In genomic region chr13:109680229-109680628, GRCm38 (mm10) we compare ENCODE assay signal across 26 mouse cellular contexts.
DNase-seq lines count a peak whose midpoint lies in the region; ATAC-seq and TF ChIP-seq lines count a peak whose summit lies in the region.
"Had no signal": no experiment of that assay in that cellular context is flagged by ENCODE, and none has a peak within 500 bp of the region (broad histone marks: within the 10 kb centered on the region; RNA-seq: fewer than 3 reads in every experiment).

No protein-coding gene starts in this region.

- TF ChIP-seq CTCF in MEL (IDR thresholded peaks at IDR 0.05 in 2 of 3, conservative IDR thresholded peaks at IDR 0.05 in 1 of 3; ENCODE audit: control insufficient read depth in 1 of 3, insufficient read depth in 1 of 3, low read depth in 2 of 3, low read length in 3 of 3, poor library complexity in 1 of 3, severe bottlenecking in 1 of 3), result no peak

- peak overlapping the region; percentile 99 for H3K27ac ChIP-seq in MEL (ENCODE audit: control insufficient read depth, low read depth, low read length)
- peak overlapping the region; percentile 81 for H3K27ac ChIP-seq in liver, embryonic 13.5 days
- H3K27ac ChIP-seq in hindbrain, embryonic 10.5 days, result no peak overlapping the region
- H3K27ac ChIP-seq: embryonic facial prominence, embryonic 10.5 days; embryonic facial prominence, embryonic 15.5 days; hindbrain, embryonic 14.5 days; layer of hippocampus, adult 2 months; left cerebral cortex, adult 2 months; limb, embryonic 13.5 days had no signal

- H3K9me3 ChIP-seq in MEL (replicated peaks; ENCODE audit: insufficient read depth, low read length), result no peaks in the 10 kb centered on the region
- no peaks in the 10 kb centered on the region for H3K9me3 ChIP-seq in liver, embryonic 13.5 days (replicated peaks)
- no peaks in the 10 kb centered on the region for H3K9me3 ChIP-seq in hindbrain, embryonic 10.5 days
- H3K9me3 ChIP-seq: embryonic facial prominence, embryonic 10.5 days; embryonic facial prominence, embryonic 15.5 days; limb, embryonic 13.5 days had no signal

- peaks cover 0 to 77% of the 10 kb centered on the region in 2 experiments; a peak in 2 of 4 replicates for H3K36me3 ChIP-seq in MEL (ENCODE audit: control insufficient read depth in 1 of 2, insufficient read depth in 2 of 2, low read length in 2 of 2)
- no peaks in the 10 kb centered on the region for H3K36me3 ChIP-seq in liver, embryonic 13.5 days
- no peaks in the 10 kb centered on the region for H3K36me3 ChIP-seq in hindbrain, embryonic 10.5 days
- H3K36me3 ChIP-seq: embryonic facial prominence, embryonic 10.5 days; embryonic facial prominence, embryonic 15.5 days; limb, embryonic 13.5 days had no signal

- ATAC-seq in erythroblast, adult 5-6 weeks (replicated peaks; ENCODE audit: low FRiP score, poor library complexity, severe bottlenecking), result peak; percentile 55
- peak; percentile 75 for ATAC-seq in liver, embryonic 13.5 days (ENCODE audit: low read depth)
- 0 out of 2 replicates have a peak, but pooled peaks have one; percentile 13 for ATAC-seq in megakaryocyte, adult 5-6 weeks (ENCODE audit: poor library complexity, severe bottlenecking)
- ATAC-seq: CD4-positive, CD25-positive, alpha-beta regulatory T cell, adult 4 months; forebrain, embryonic 14.5 days; intestine, postnatal 0 days had no signal

- H3K4me1 ChIP-seq in MEL (ENCODE audit: control insufficient read depth in 1 of 2, insufficient read depth in 2 of 2, low read length in 2 of 2), result peaks cover 42 to 52% of the 10 kb centered on the region in 2 experiments
- peaks cover 88% of the 10 kb centered on the region for H3K4me1 ChIP-seq in liver, embryonic 13.5 days (replicated peaks)
- peaks cover 13% of the 10 kb centered on the region for H3K4me1 ChIP-seq in hindbrain, embryonic 10.5 days (replicated peaks)

- H3K79me2 ChIP-seq in MEL (ENCODE audit: control insufficient read depth, insufficient read depth, low read length, poor library complexity), result peaks cover 9% of the 10 kb centered on the region

- no peak overlapping the region for H3K4me2 ChIP-seq in liver, embryonic 13.5 days
- H3K4me2 ChIP-seq: embryonic facial prominence, embryonic 15.5 days; heart, embryonic 11.5 days; hindbrain, embryonic 14.5 days; limb, embryonic 13.5 days had no signal

- TF ChIP-seq RAD21 in MEL (IDR thresholded peaks at IDR 0.05; ENCODE audit: low read depth, low read length), result no peak

- peak overlapping the region; percentile 70 for H3K9ac ChIP-seq in MEL (ENCODE audit: control insufficient read depth, low read depth, low read length, poor library complexity, severe bottlenecking)
- H3K9ac ChIP-seq in liver, embryonic 13.5 days, result 0 out of 2 replicates have a peak overlapping the region, but pooled peaks have one; percentile 22
- H3K9ac ChIP-seq: embryonic facial prominence, embryonic 15.5 days; hindbrain, embryonic 14.5 days; limb, embryonic 13.5 days had no signal

- peak; percentile 86 for DNase-seq in MEL (ENCODE audit: low read depth, low spot score)
- peak; percentile 62 for DNase-seq in liver, embryonic 13.5 days
- no peak for DNase-seq in left cerebral cortex, postnatal 4 days
- DNase-seq in kidney, adult 18-20 months, result no peak
- DNase-seq in hindbrain, embryonic 10.5 days (ENCODE audit: low spot score), result no peak
- DNase-seq: adrenal gland, postnatal 10 days; cerebellum, adult 8-10 months; gastrocnemius, postnatal 14 days; heart, postnatal 4 days; kidney, postnatal 14 days; lung, adult 2 months; lung, postnatal 14 days; midbrain, embryonic 14.5 days; thymus, postnatal 36 days had no signal

- WGBS in liver, embryonic 13.5 days (ENCODE audit: insufficient replicate concordance), result 21% methylated on average over 8 of the region's 8 CpGs
- 91% methylated on average over 8 of the region's 8 CpGs for WGBS in hindbrain, embryonic 10.5 days

- peak in 1 of 2 experiments; percentile 54; a peak in 2 of 4 replicates for TF ChIP-seq POLR2A in MEL (IDR thresholded peaks at IDR 0.05; ENCODE audit: control insufficient read depth in 1 of 2, insufficient read depth in 1 of 2, low read depth in 1 of 2, low read length in 2 of 2, poor library complexity in 1 of 2)

- peak; percentile 95 to 98 for TF ChIP-seq EP300 in MEL (IDR thresholded peaks at IDR 0.05; ENCODE audit: low read depth in 1 of 2, low read length in 2 of 2)

- H3K4me3 ChIP-seq in MEL (ENCODE audit: control insufficient read depth in 1 of 2, insufficient read depth in 1 of 2, low read depth in 2 of 2, low read length in 2 of 2), result peak overlapping the region; percentile 27 to 45
- H3K4me3 ChIP-seq in liver, embryonic 13.5 days (replicated peaks), result no peak overlapping the region
- no peak overlapping the region for H3K4me3 ChIP-seq in hindbrain, embryonic 10.5 days
- H3K4me3 ChIP-seq: embryonic facial prominence, embryonic 10.5 days; embryonic facial prominence, embryonic 15.5 days; layer of hippocampus, adult 2 months; left cerebral cortex, adult 2 months; limb, embryonic 13.5 days had no signal

- no peaks in the 10 kb centered on the region for H3K27me3 ChIP-seq in MEL (ENCODE audit: control insufficient read depth in 1 of 2, insufficient read depth in 2 of 2, low read length in 2 of 2)
- no peaks in the 10 kb centered on the region for H3K27me3 ChIP-seq in liver, embryonic 13.5 days
- no peaks in the 10 kb centered on the region for H3K27me3 ChIP-seq in hindbrain, embryonic 10.5 days (ENCODE audit: insufficient read depth, poor library complexity, severe bottlenecking)
- H3K27me3 ChIP-seq: embryonic facial prominence, embryonic 15.5 days; limb, embryonic 13.5 days had no signal

- intact Hi-C loops in left cerebral cortex, postnatal 4 days (cut with DNase I), result no loop called here

TF ChIP-seq in MEL, 35 proteins besides CTCF, POLR2A, EP300 and RAD21:
- TF ChIP-seq GABPA (IDR thresholded peaks at IDR 0.05; ENCODE audit: low read depth, low read length) (no peak), ZNF384 (IDR thresholded peaks at IDR 0.05; ENCODE audit: low read depth, low read length) (no peak; the same call in 1 of the 2 replicates), NRF1 (IDR thresholded peaks at IDR 0.05; ENCODE audit: insufficient read depth, low read depth, low read length, poor library complexity, severe bottlenecking) (no peak), TAL1 (IDR thresholded peaks at IDR 0.05; ENCODE audit: low read length) (peak; percentile 76), NELFE (IDR thresholded peaks at IDR 0.05; ENCODE audit: low read depth, low read length) (no peak), MYB (IDR thresholded peaks at IDR 0.05; ENCODE audit: low read depth, low read length) (peak; percentile 93), ELF1 (IDR thresholded peaks at IDR 0.05; ENCODE audit: low read depth, low read length) (no peak), JUND (IDR thresholded peaks at IDR 0.05; ENCODE audit: low read depth, low read length) (no peak; the same call in 1 of the 2 replicates), CHD1 (IDR thresholded peaks at IDR 0.05; ENCODE audit: low read depth, low read length) (no peak), MAFK (IDR thresholded peaks at IDR 0.05; ENCODE audit: borderline replicate concordance, low read depth, low read length) (no peak; the same call in 1 of the 2 replicates), ZC3H11A (IDR thresholded peaks at IDR 0.05; ENCODE audit: low read depth, low read length) (no peak), USF2 (IDR thresholded peaks at IDR 0.05; ENCODE audit: borderline replicate concordance in 1 of 2, insufficient read depth in 1 of 2, low read depth in 1 of 2, low read length in 2 of 2) (no peak), SIN3A (IDR thresholded peaks at IDR 0.05; ENCODE audit: low read length) (peak; percentile 97), ETS1 (IDR thresholded peaks at IDR 0.05; ENCODE audit: low read depth, low read length) (peak; percentile 93), MAX (IDR thresholded peaks at IDR 0.05; ENCODE audit: low read length) (peak; percentile 97), E2F4 (IDR thresholded peaks at IDR 0.05; ENCODE audit: borderline replicate concordance, low read depth, low read length) (no peak), ZMIZ1 (IDR thresholded peaks at IDR 0.05; ENCODE audit: low read depth, low read length) (no peak), POLR2AphosphoS5 (IDR thresholded peaks at IDR 0.05; ENCODE audit: borderline replicate concordance, low read depth, low read length) (no peak), ZKSCAN1 (IDR thresholded peaks at IDR 0.05; ENCODE audit: low read depth, low read length) (no peak), POLR2AphosphoS2 (IDR thresholded peaks at IDR 0.05; ENCODE audit: low read length) (peak; percentile 52; the same call in 1 of the 2 replicates), RCOR1 (IDR thresholded peaks at IDR 0.05; ENCODE audit: low read depth, low read length) (peak; percentile 68; the same call in 1 of the 2 replicates), BHLHE40 (IDR thresholded peaks at IDR 0.05; ENCODE audit: borderline replicate concordance, low read depth, low read length) (peak; percentile 93), GATA1 (IDR thresholded peaks at IDR 0.05; ENCODE audit: low read depth, low read length) (peak; percentile 94), HCFC1 (IDR thresholded peaks at IDR 0.05; ENCODE audit: low read depth, low read length) (no peak), KAT2A (conservative IDR thresholded peaks at IDR 0.05; ENCODE audit: low read depth, low read length) (no peak), USF1 (IDR thresholded peaks at IDR 0.05; ENCODE audit: low read depth, low read length) (no peak), SMC3 (IDR thresholded peaks at IDR 0.05; ENCODE audit: low read depth, low read length) (no peak), MXI1 (IDR thresholded peaks at IDR 0.05; ENCODE audit: low read depth, low read length) (peak; percentile 99), CHD2 (IDR thresholded peaks at IDR 0.05; ENCODE audit: low read length) (no peak), MEF2A (IDR thresholded peaks at IDR 0.05; ENCODE audit: extremely low read depth, insufficient replicate concordance, low read depth, low read length, poor library complexity, severe bottlenecking) (no peak), TBP (IDR thresholded peaks at IDR 0.05; ENCODE audit: low read depth, low read length) (peak; percentile 84), MYC (IDR thresholded peaks at IDR 0.05; ENCODE audit: low read depth, low read length) (peak; percentile 98), UBTF (IDR thresholded peaks at IDR 0.05; ENCODE audit: borderline replicate concordance, insufficient read depth, low read depth, low read length) (no peak), TCF12 (IDR thresholded peaks at IDR 0.05; ENCODE audit: low read depth, low read length) (peak; percentile 96), MAZ (IDR thresholded peaks at IDR 0.05; ENCODE audit: low read depth, low read length) (0 out of 2 replicates have a peak, but pooled peaks have one; percentile 50)

Comparison
In these comparisons a context has a peak if more than half of its experiments do, and no peak if none do; other contexts are left out.
1. DNase-seq: peak in MEL (single experiment) and liver, embryonic 13.5 days (single experiment); none in left cerebral cortex, postnatal 4 days (single experiment), kidney, adult 18-20 months (single experiment) and hindbrain, embryonic 10.5 days (single experiment).
2. H3K4me3 ChIP-seq: peak in MEL (2 of 2); none in liver, embryonic 13.5 days (single experiment) and hindbrain, embryonic 10.5 days (single experiment).
3. ATAC-seq: peak in every context shown above with its lines; median percentile 75 in liver, embryonic 13.5 days; 55 in erythroblast, adult 5-6 weeks; 13 in megakaryocyte, adult 5-6 weeks.